Mouse (Mus musculus): Measurements from ENCODE around the gene Pld5. TPM values are rescaled to one million over a fixed set of nuclear protein-coding genes. Genes with fewer than 3 reads are reported as not detected.

Pld5 gene
- polyA plus RNA-seq, 1 experiment from 2014 or later = 1.1 TPM

DNA sequence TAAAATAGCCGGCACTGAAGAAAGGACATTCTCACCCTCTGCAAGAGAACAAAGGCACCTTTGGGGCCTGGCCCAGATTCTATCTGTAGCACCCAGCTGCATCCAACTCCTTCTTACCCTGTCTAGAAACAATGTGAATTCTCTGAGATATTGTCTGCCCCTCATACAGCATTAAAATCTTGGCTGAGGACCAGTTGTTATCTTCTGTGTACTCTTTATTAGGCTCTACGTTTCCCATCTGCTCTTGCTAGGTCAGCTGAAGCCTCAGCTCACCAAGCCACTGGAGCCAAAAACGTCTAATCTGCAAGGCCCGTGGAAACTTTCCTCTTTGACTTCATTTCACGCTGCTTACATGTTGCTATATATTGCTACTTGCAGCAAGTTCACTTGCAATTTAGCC lies 228.1 kb downstream of the Pld5 start:
- H3K9me3 ChIP-seq (ENCODE audit: control insufficient read depth, low read length) = no peaks in the 10 kb centered on the region

DNA sequence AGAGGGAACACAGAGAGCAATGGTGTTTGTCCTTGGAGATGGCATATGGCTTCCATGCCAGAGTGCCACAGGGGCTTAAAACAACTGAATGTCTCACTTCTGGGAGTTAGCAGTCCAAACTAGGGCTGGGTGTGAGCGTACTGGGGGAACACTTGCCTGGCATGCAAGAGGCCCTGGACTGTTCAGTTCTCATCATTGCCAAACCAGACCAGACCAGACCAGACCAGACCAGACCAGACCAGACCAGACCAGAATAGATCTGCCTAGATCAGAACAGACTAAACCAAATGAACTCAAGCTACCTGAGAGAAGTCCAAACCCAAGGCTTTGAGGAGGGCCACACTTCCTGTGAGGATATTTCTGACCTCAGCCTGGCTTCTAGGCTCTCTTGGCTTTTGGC lies 228.7 kb downstream of the Pld5 start:
- 94% methylated on average over 1 of the region's 1 CpGs for WGBS
- no peak overlapping the region for H3K27ac ChIP-seq (ENCODE audit: low read depth, low read length)

More for the DNA sequence above, 228.1 kb downstream of the Pld5 start:
- Histone ChIP-seq H3K9ac (ENCODE audit: low read length) (no peak overlapping the region), H3K4me2 (ENCODE audit: low read depth) (no peak overlapping the region), H3K4me3 (ENCODE audit: low read depth, low read length) (no peak overlapping the region), H3K4me1 (ENCODE audit: control insufficient read depth, insufficient read depth, low read length) (no peaks in the 10 kb centered on the region), H3K36me3 (ENCODE audit: control insufficient read depth, insufficient read depth, low read length) (no peaks in the 10 kb centered on the region), H3K27me3 (ENCODE audit: control insufficient read depth, insufficient read depth, low read length) (no peaks in the 10 kb centered on the region), H3K27ac (ENCODE audit: low read depth, low read length) (no peak overlapping the region)
- DNase-seq (ENCODE audit: low spot score) = no peak
- WGBS = 66% methylated on average over 5 of the region's 5 CpGs
- 0 out of 2 replicates have a peak, but pooled peaks have one; percentile 25 for ATAC-seq (ENCODE audit: insufficient read depth, low FRiP score, low TSS enrichment)

DNA sequence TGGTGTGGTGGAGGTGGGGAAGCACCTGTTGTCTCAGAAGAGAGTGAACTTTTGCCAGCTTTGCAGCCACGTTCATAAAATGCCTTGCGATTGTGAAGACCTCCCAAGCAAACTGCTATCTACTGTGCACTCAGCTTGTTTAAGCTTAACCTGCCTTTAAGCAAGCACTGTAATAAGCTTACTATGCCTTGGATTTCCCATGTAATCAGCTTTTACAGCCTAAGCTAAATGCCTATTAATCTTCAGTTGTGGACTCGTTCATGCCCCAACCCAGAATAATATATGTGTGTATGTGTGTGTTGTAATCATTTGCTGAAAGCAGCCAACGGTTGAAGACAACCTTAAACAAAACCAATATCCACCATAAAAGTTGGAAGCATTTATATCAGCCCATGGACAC lies 232.1 kb downstream of the Pld5 start:
- H3K36me3 ChIP-seq (ENCODE audit: control insufficient read depth, insufficient read depth, low read length) = no peaks in the 10 kb centered on the region
- no peak overlapping the region for H3K9ac ChIP-seq (ENCODE audit: low read length)
- no peak overlapping the region for H3K4me3 ChIP-seq (ENCODE audit: low read depth, low read length)
- H3K27ac ChIP-seq (ENCODE audit: low read depth, low read length) = no peak overlapping the region
- H3K9me3 ChIP-seq (ENCODE audit: control insufficient read depth, low read length) = no peaks in the 10 kb centered on the region
- DNase-seq (ENCODE audit: low spot score) (no peak), ATAC-seq (ENCODE audit: insufficient read depth, low FRiP score, low TSS enrichment) (no peak)
- H3K27me3 ChIP-seq (ENCODE audit: control insufficient read depth, insufficient read depth, low read length) = no peaks in the 10 kb centered on the region
- 84% methylated on average over 4 of the region's 4 CpGs for WGBS
- H3K4me1 ChIP-seq (ENCODE audit: control insufficient read depth, insufficient read depth, low read length) = no peaks in the 10 kb centered on the region
- H3K4me2 ChIP-seq (ENCODE audit: low read depth) = no peak overlapping the region

More for the DNA sequence above, 228.7 kb downstream of the Pld5 start:
- DNase-seq (ENCODE audit: low spot score) = no peak
- Histone ChIP-seq H3K4me3 (ENCODE audit: low read depth, low read length) (no peak overlapping the region), H3K4me1 (ENCODE audit: control insufficient read depth, insufficient read depth, low read length) (no peaks in the 10 kb centered on the region), H3K27me3 (ENCODE audit: control insufficient read depth, insufficient read depth, low read length) (no peaks in the 10 kb centered on the region), H3K36me3 (ENCODE audit: control insufficient read depth, insufficient read depth, low read length) (no peaks in the 10 kb centered on the region), H3K9me3 (ENCODE audit: control insufficient read depth, low read length) (no peaks in the 10 kb centered on the region), H3K9ac (ENCODE audit: low read length) (no peak overlapping the region), H3K4me2 (ENCODE audit: low read depth) (no peak overlapping the region)
- no peak for ATAC-seq (ENCODE audit: insufficient read depth, low FRiP score, low TSS enrichment)

DNA sequence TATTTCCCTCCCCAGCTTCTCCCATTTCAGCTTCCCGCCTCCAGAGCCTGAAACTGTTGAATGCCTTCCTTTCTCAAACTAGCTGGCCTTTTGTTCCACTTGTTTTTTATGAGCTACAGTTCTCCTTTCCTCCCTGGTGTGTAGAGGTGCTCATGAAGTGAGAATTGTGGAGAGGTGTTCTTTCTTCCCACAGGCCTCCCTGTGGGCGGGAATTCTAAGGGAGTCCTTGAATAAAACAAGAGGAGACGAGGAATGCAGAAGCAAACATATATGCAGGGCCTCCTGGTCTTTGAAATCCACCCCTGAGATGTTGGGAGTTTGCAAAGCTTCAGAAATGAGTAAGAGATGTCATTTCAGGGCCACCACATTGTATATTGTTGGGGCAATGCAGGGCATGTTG lies 235.2 kb downstream of the Pld5 start:
- no peaks in the 10 kb centered on the region for H3K27me3 ChIP-seq (ENCODE audit: control insufficient read depth, insufficient read depth, low read length)
- ATAC-seq (ENCODE audit: insufficient read depth, low FRiP score, low TSS enrichment) (no peak), DNase-seq (ENCODE audit: low spot score) (no peak)
- no peak overlapping the region for H3K27ac ChIP-seq (ENCODE audit: low read depth, low read length)
- H3K4me2 ChIP-seq (ENCODE audit: low read depth) = no peak overlapping the region
- no peak overlapping the region for H3K4me3 ChIP-seq (ENCODE audit: low read depth, low read length)
- no peak overlapping the region for H3K9ac ChIP-seq (ENCODE audit: low read length)
- WGBS = 45% methylated on average over 3 of the region's 3 CpGs
- no peaks in the 10 kb centered on the region for H3K4me1 ChIP-seq (ENCODE audit: control insufficient read depth, insufficient read depth, low read length)
- no peaks in the 10 kb centered on the region for H3K9me3 ChIP-seq (ENCODE audit: control insufficient read depth, low read length)
- H3K36me3 ChIP-seq (ENCODE audit: control insufficient read depth, insufficient read depth, low read length) = no peaks in the 10 kb centered on the region

DNA sequence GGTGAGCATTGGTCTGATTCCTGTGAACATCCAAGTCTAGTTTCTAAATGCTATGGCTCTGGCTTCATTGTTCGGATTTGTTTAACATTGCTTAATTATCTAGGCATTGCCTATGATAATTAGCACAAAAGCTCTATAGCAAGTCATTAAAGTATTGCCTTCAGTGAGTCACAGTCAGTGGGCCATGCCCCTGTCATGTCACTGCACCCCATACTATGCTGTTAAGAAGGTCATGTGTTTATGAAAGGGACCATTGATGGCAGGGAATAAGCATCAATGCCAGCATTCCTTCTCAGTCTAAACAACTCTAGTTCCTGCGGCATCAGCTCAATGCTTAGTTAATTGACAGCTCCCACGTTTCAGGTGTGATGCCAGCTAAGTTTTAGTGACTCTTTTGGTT lies 239.1 kb downstream of the Pld5 start:
- 71% methylated on average over 3 of the region's 3 CpGs for WGBS
- Histone ChIP-seq H3K36me3 (ENCODE audit: control insufficient read depth, insufficient read depth, low read length) (no peaks in the 10 kb centered on the region), H3K27me3 (ENCODE audit: control insufficient read depth, insufficient read depth, low read length) (no peaks in the 10 kb centered on the region), H3K9me3 (ENCODE audit: control insufficient read depth, low read length) (no peaks in the 10 kb centered on the region), H3K4me1 (ENCODE audit: control insufficient read depth, insufficient read depth, low read length) (no peaks in the 10 kb centered on the region), H3K9ac (ENCODE audit: low read length) (no peak overlapping the region), H3K4me3 (ENCODE audit: low read depth, low read length) (no peak overlapping the region), H3K4me2 (ENCODE audit: low read depth) (no peak overlapping the region), H3K27ac (ENCODE audit: low read depth, low read length) (no peak overlapping the region)
- ATAC-seq (ENCODE audit: insufficient read depth, low FRiP score, low TSS enrichment) (no peak), DNase-seq (ENCODE audit: low spot score) (no peak)

DNA sequence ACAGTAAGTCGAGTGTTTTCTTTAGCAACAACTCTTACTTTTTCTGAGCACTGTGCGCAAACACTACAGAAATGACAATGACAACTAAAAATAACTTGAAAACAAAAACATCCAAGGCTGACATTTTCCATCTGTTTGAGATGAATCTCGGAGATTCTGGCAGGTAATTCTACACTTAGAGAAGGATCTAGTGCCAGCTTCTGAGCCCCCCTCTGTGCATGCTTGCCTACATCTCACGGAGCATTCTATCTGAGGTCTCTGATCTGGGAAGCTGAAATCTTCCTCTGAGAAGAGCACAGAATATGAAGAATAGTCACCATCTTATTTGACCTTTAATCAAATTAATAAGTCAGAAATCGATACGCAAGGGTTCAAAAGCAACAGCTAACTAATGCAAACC lies 240.4 kb downstream of the Pld5 start:
- Histone ChIP-seq H3K4me3 (ENCODE audit: low read depth, low read length) (no peak overlapping the region), H3K9ac (ENCODE audit: low read length) (no peak overlapping the region), H3K4me2 (ENCODE audit: low read depth) (no peak overlapping the region), H3K27me3 (ENCODE audit: control insufficient read depth, insufficient read depth, low read length) (no peaks in the 10 kb centered on the region), H3K27ac (ENCODE audit: low read depth, low read length) (no peak overlapping the region), H3K4me1 (ENCODE audit: control insufficient read depth, insufficient read depth, low read length) (no peaks in the 10 kb centered on the region), H3K9me3 (ENCODE audit: control insufficient read depth, low read length) (no peaks in the 10 kb centered on the region), H3K36me3 (ENCODE audit: control insufficient read depth, insufficient read depth, low read length) (no peaks in the 10 kb centered on the region)
- ATAC-seq (ENCODE audit: insufficient read depth, low FRiP score, low TSS enrichment) (no peak), DNase-seq (ENCODE audit: low spot score) (no peak)
- 85% methylated on average over 6 of the region's 6 CpGs for WGBS

DNA sequence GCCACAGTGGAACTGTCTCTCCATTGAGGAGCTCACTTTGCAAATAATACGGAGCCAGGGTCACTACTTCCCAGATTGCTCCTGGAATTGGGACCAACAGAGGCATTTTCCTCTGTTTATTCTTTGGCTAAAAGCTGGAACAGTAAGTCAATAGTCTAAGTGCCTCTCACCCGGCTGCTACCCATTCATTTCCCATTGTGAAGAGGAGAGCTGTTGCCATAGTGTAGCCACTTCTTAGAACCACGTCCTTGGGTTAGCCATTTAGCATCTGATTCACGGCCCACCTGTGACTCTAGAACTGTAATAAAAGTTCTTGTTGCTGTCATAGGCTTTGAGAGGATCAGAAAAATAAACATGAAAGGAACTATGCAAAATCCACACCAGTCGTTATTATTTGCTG lies 241.4 kb downstream of the Pld5 start:
- H3K4me2 ChIP-seq (ENCODE audit: low read depth) = no peak overlapping the region
- H3K9me3 ChIP-seq (ENCODE audit: control insufficient read depth, low read length) = no peaks in the 10 kb centered on the region
- H3K27me3 ChIP-seq (ENCODE audit: control insufficient read depth, insufficient read depth, low read length) = no peaks in the 10 kb centered on the region
- no peak overlapping the region for H3K9ac ChIP-seq (ENCODE audit: low read length)
- no peak overlapping the region for H3K4me3 ChIP-seq (ENCODE audit: low read depth, low read length)
- ATAC-seq (ENCODE audit: insufficient read depth, low FRiP score, low TSS enrichment) (no peak), DNase-seq (ENCODE audit: low spot score) (no peak)
- H3K27ac ChIP-seq (ENCODE audit: low read depth, low read length) = no peak overlapping the region
- H3K36me3 ChIP-seq (ENCODE audit: control insufficient read depth, insufficient read depth, low read length) = no peaks in the 10 kb centered on the region
- no peaks in the 10 kb centered on the region for H3K4me1 ChIP-seq (ENCODE audit: control insufficient read depth, insufficient read depth, low read length)
- 66% methylated on average over 5 of the region's 5 CpGs for WGBS

DNA sequence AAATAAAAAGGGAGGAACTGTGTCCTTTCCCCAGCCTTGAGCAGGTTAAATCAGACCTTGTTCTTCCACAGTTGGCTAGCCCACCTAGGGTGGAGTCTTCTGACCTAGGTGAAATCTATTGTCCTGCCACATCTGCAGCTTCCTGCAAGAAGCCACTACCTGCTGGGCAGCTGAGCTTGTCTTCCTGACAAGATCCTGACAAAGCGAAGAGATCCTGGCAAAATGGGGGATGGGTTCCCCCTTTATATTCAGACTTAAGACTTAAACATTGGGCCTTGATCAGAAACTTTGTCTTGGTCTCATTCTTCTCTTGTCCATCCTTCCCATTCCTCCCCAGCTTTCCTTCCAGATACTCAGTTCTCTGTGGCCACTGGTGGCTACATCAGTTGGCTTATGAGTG lies 246.0 kb downstream of the Pld5 start:
- Histone ChIP-seq H3K4me3 (ENCODE audit: low read depth, low read length) (no peak overlapping the region), H3K9me3 (ENCODE audit: control insufficient read depth, low read length) (no peaks in the 10 kb centered on the region), H3K27me3 (ENCODE audit: control insufficient read depth, insufficient read depth, low read length) (no peaks in the 10 kb centered on the region), H3K4me1 (ENCODE audit: control insufficient read depth, insufficient read depth, low read length) (no peaks in the 10 kb centered on the region), H3K4me2 (ENCODE audit: low read depth) (no peak overlapping the region), H3K9ac (ENCODE audit: low read length) (no peak overlapping the region), H3K36me3 (ENCODE audit: control insufficient read depth, insufficient read depth, low read length) (no peaks in the 10 kb centered on the region), H3K27ac (ENCODE audit: low read depth, low read length) (no peak overlapping the region)
- DNase-seq (ENCODE audit: low spot score) (no peak), ATAC-seq (ENCODE audit: insufficient read depth, low FRiP score, low TSS enrichment) (no peak)
- 80% methylated on average over 1 of the region's 1 CpGs for WGBS

DNA sequence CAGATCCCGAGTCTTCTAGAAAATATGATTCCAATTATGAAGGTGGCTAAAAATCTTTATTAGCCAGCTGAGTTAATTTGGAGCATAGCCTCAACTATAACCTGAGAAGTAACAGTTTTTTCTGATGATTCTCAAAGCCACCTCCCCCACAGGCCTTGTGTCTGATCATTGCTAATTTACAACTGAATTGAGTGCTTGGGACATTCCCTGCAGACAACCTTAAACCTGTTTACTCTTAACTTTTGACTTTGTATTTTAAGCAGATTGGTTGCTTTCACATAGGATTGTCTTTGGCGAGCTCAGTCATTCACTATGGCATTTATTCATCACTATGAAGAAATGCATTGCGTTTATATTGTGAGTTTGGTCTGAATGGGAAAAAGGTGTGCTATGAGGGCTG lies 246.7 kb downstream of the Pld5 start:
- H3K4me1 ChIP-seq (ENCODE audit: control insufficient read depth, insufficient read depth, low read length) = no peaks in the 10 kb centered on the region
- no peak overlapping the region for H3K9ac ChIP-seq (ENCODE audit: low read length)
- H3K9me3 ChIP-seq (ENCODE audit: control insufficient read depth, low read length) = no peaks in the 10 kb centered on the region
- no peaks in the 10 kb centered on the region for H3K36me3 ChIP-seq (ENCODE audit: control insufficient read depth, insufficient read depth, low read length)
- no peak overlapping the region for H3K27ac ChIP-seq (ENCODE audit: low read depth, low read length)
- H3K4me3 ChIP-seq (ENCODE audit: low read depth, low read length) = no peak overlapping the region
- ATAC-seq (ENCODE audit: insufficient read depth, low FRiP score, low TSS enrichment) (no peak), DNase-seq (ENCODE audit: low spot score) (no peak)
- H3K27me3 ChIP-seq (ENCODE audit: control insufficient read depth, insufficient read depth, low read length) = no peaks in the 10 kb centered on the region
- H3K4me2 ChIP-seq (ENCODE audit: low read depth) = no peak overlapping the region
- 63% methylated on average over 3 of the region's 3 CpGs for WGBS

All from neural tube, embryonic 11.5 days (tissue).